Mouse (Mus musculus) thymus, adult 2 months (tissue): ENCODE data around the gene Wee1. TPM values are rescaled to one million over a fixed set of nuclear protein-coding genes. Genes with fewer than 3 reads are reported as not detected.

ENCODE experiments used
- DNase-seq: peaks from one replicate; pipeline ENCODE4 v3.0.0; 2021
- H3K27ac ChIP-seq: fragments of 200-500 bp; 2 replicates; pipeline ENCODE4 v1.5.1; 2012; ENCODE audit warnings: low read length, control low read depth; ENCODE audit not compliant: control insufficient read depth, insufficient read depth
- H3K27me3 ChIP-seq: fragments of 200-500 bp; 2 replicates; pipeline ENCODE4 v1.6.1; 2012; ENCODE audit warnings: mild to moderate bottlenecking, low read length, moderate library complexity, mixed read lengths; ENCODE audit not compliant: control insufficient read depth, insufficient read depth
- H3K36me3 ChIP-seq: fragments of 200-500 bp; 2 replicates; pipeline ENCODE4 v1.6.1; 2012; ENCODE audit warnings: mild to moderate bottlenecking, low read length, moderate library complexity; ENCODE audit not compliant: control insufficient read depth, insufficient read depth
- H3K4me1 ChIP-seq: fragments of 200-500 bp; replicated peaks from 2 replicates; pipeline ENCODE4 v1.6.1; 2012; ENCODE audit warnings: low read length; ENCODE audit not compliant: control insufficient read depth, insufficient read depth
- H3K4me3 ChIP-seq: fragments of 200-500 bp; 2 replicates; pipeline ENCODE4 v1.5.1; 2012; ENCODE audit warnings: mild to moderate bottlenecking, low read length, control low read depth, moderate library complexity; ENCODE audit not compliant: control insufficient read depth, insufficient read depth
- CTCF ChIP-seq: fragments of 200-500 bp; IDR thresholded peaks from 2 replicates; pipeline ENCODE4 v1.5.1; 2012; ENCODE audit warnings: mild to moderate bottlenecking, control low read depth, low read length, moderate library complexity, borderline replicate concordance; ENCODE audit not compliant: control insufficient read depth, poor library complexity, insufficient read depth; ENCODE audit errors: extremely low read depth
- POLR2A ChIP-seq: fragments of 200-500 bp; IDR thresholded peaks from 2 replicates; pipeline ENCODE4 v1.6.1; 2012; ENCODE audit warnings: mild to moderate bottlenecking, low read length, control low read depth, moderate library complexity; ENCODE audit not compliant: control insufficient read depth, poor library complexity, insufficient read depth; ENCODE audit errors: extremely low read depth
- WGBS: fragments of 180-500 bp; shearing (Covaris S2); methylation state at CpG from one replicate; pipeline ENCODE4 v1.1.7; 2018; 5-methylcytosine and 5-hydroxymethylcytosine counted together
- polyA plus RNA-seq: library from polyadenylated mRNA; depleted of rRNA; stranded (reverse); fragments of >200 nt; gene quantifications from 2 replicates; pipeline ENCODE4 v1.2.3, GENCODE M21; 2012; rRNA removed

Gene Wee1
- polyA plus RNA-seq, 1 experiment: 13.0 TPM

GRCm38 (mm10) chr7:110180613-110181012 is 58.8 kb downstream of the Wee1 start:
- Histone ChIP-seq H3K27ac (no peak overlapping the region), H3K36me3 (no peaks in the 10 kb centered on the region), H3K27me3 (no peaks in the 10 kb centered on the region), H3K4me3 (no peak overlapping the region), H3K4me1 (peaks cover 4% of the 10 kb centered on the region; the same call in 1 of the 2 replicates)
- TF ChIP-seq POLR2A (no peak), CTCF (no peak)
- DNase-seq: no peak

- TF ChIP-seq POLR2A: no peak
- TF ChIP-seq CTCF: no peak
Observed at GRCm38 (mm10) chr7:110181446-110181845, 59.6 kb downstream of the Wee1 start.

DNA sequence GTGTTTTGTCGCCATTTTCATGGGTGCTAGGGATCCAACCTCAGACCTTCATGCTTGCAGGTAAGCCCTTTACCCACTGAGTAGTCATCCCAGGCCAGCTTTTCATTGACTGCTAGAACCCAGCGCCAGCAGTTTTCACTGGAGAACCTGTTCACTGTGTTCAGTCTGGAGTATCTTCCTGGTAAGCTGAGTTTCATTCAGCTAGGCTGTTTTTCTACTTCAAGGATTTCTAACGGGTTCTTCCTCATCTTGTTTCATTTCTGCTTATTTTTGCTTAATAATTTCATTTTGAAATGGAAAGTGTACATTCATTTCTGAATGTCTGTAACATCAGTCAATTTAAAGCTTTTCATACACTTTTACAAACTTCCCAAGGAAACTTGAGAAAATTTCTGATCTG is 62.8 kb downstream of the Wee1 start:
- WGBS: 91% methylated on average over 3 of the region's 3 CpGs

More at GRCm38 (mm10) chr7:110181446-110181845, 59.6 kb downstream of the Wee1 start:
- Histone ChIP-seq H3K27me3 (no peaks in the 10 kb centered on the region), H3K36me3 (no peaks in the 10 kb centered on the region), H3K27ac (no peak overlapping the region), H3K4me1 (peaks cover 5% of the 10 kb centered on the region; the same call in 1 of the 2 replicates), H3K4me3 (no peak overlapping the region)
- DNase-seq: no peak
- 89% methylated on average over 8 of the region's 8 CpGs for WGBS

GRCm38 (mm10) chr7:110189951-110190350 is 68.1 kb downstream of the Wee1 start:
- Histone ChIP-seq H3K27me3 (no peaks in the 10 kb centered on the region), H3K4me1 (peaks cover 5% of the 10 kb centered on the region; the same call in 1 of the 2 replicates), H3K36me3 (no peaks in the 10 kb centered on the region), H3K4me3 (no peak overlapping the region), H3K27ac (0 out of 2 replicates have a peak overlapping the region, but pooled peaks have one; percentile 15)
- TF ChIP-seq POLR2A: no peak
- TF ChIP-seq CTCF: no peak
- DNase-seq: no peak
- 81% methylated on average over 7 of the region's 7 CpGs for WGBS

More for the DNA sequence above, 62.8 kb downstream of the Wee1 start:
- Histone ChIP-seq H3K4me1 (peaks cover 5% of the 10 kb centered on the region; the same call in 1 of the 2 replicates), H3K36me3 (no peaks in the 10 kb centered on the region), H3K27me3 (no peaks in the 10 kb centered on the region), H3K27ac (no peak overlapping the region), H3K4me3 (no peak overlapping the region)
- no peak for DNase-seq
- TF ChIP-seq CTCF (no peak), POLR2A (no peak)

Other genes starting within 250 kb of the Wee1 start
- 35.0 and 44.0 TPM in 2 replicates for gene Dennd5a, start 161.6 kb upstream of the Wee1 start, polyA plus RNA-seq
- 17.4 and 19.9 TPM in 2 replicates for gene Tmem41b, start 135.1 kb upstream of the Wee1 start, polyA plus RNA-seq
- gene Ipo7, start 103.8 kb upstream of the Wee1 start, polyA plus RNA-seq: 25.6 and 38.0 TPM in 2 replicates
- gene Zfp143, start 60.8 kb upstream of the Wee1 start, polyA plus RNA-seq: 31.5 and 35.0 TPM in 2 replicates
- 18.3 and 20.1 TPM in 2 replicates for gene Swap70, start 99.7 kb downstream of the Wee1 start, polyA plus RNA-seq